In genomic region chr6:38950341-38950740, GRCm38 (mm10) we compare ENCODE assay signal across 13 mouse cellular contexts.
DNase-seq lines count a peak whose midpoint lies in the region; ATAC-seq and TF ChIP-seq lines count a peak whose summit lies in the region.
"Had no signal": no experiment of that assay in that cellular context is flagged by ENCODE, and none has a peak within 500 bp of the region (broad histone marks: within the 10 kb centered on the region; RNA-seq: fewer than 3 reads in every experiment).

No protein-coding gene starts in this region.

- H3K36me3 ChIP-seq in heart, embryonic 13.5 days: no peaks in the 10 kb centered on the region
- no peaks in the 10 kb centered on the region for H3K36me3 ChIP-seq in liver, embryonic 11.5 days (ENCODE audit: control insufficient read depth, insufficient read depth, low read length)
- peaks cover 44% of the 10 kb centered on the region for H3K36me3 ChIP-seq in macrophage (ENCODE audit: inconsistent target)
- H3K36me3 ChIP-seq: embryonic facial prominence, embryonic 13.5 days; G1E; midbrain, embryonic 10.5 days had no signal

- no peak for TF ChIP-seq CTCF in bone marrow macrophage, adult 2 months (IDR thresholded peaks at IDR 0.05; ENCODE audit: low read depth, low read length)

- peaks cover 77% of the 10 kb centered on the region for H3K79me2 ChIP-seq in macrophage (ENCODE audit: inconsistent target)

- DNase-seq in heart, adult 18-20 months: no peak
- no peak for DNase-seq in liver, embryonic 11.5 days (ENCODE audit: low spot score)
- no peak for DNase-seq in liver
- DNase-seq in thymus, postnatal 25 days: no peak
- DNase-seq in retina, postnatal 1 day: no peak
- DNase-seq: layer of hippocampus, postnatal 36 days had no signal

- H3K4me1 ChIP-seq in heart, embryonic 13.5 days: peaks cover 24% of the 10 kb centered on the region
- peaks cover 11% of the 10 kb centered on the region for H3K4me1 ChIP-seq in liver, embryonic 11.5 days (replicated peaks; ENCODE audit: control insufficient read depth, insufficient read depth, low read length)
- H3K4me1 ChIP-seq in bone marrow macrophage, adult 2 months (ENCODE audit: control insufficient read depth, insufficient read depth, low read length): peaks cover 35% of the 10 kb centered on the region
- H3K4me1 ChIP-seq: embryonic facial prominence, embryonic 13.5 days; midbrain, embryonic 10.5 days had no signal

- TF ChIP-seq POLR2A in bone marrow macrophage, adult 2 months (IDR thresholded peaks at IDR 0.05; ENCODE audit: borderline replicate concordance, low read depth, low read length): no peak

- no peak for ATAC-seq in heart, embryonic 13.5 days (ENCODE audit: extremely low read depth, insufficient number of reproducible peaks, low FRiP score, low TSS enrichment)
- no peak for ATAC-seq in liver, embryonic 11.5 days (replicated peaks; ENCODE audit: low FRiP score)
- ATAC-seq: forebrain, embryonic 13.5 days had no signal

- H3K9me3 ChIP-seq in heart, embryonic 13.5 days: no peaks in the 10 kb centered on the region
- H3K9me3 ChIP-seq in liver, embryonic 11.5 days (ENCODE audit: control insufficient read depth, low read length): no peaks in the 10 kb centered on the region
- H3K9me3 ChIP-seq: embryonic facial prominence, embryonic 13.5 days; forebrain, embryonic 13.5 days; midbrain, embryonic 10.5 days had no signal

- 13% methylated on average over 4 of the region's 4 CpGs for WGBS in heart, embryonic 13.5 days
- WGBS in liver, embryonic 11.5 days: 22% methylated on average over 4 of the region's 4 CpGs
- 1% methylated on average over 4 of the region's 4 CpGs for WGBS in macrophage (ENCODE audit: missing documents)

- peak overlapping the region; percentile 14 for H3K4me2 ChIP-seq in heart, embryonic 13.5 days
- no peak overlapping the region for H3K4me2 ChIP-seq in liver, embryonic 11.5 days
- H3K4me2 ChIP-seq: embryonic facial prominence, embryonic 13.5 days; forebrain, embryonic 13.5 days had no signal

- H3K27ac ChIP-seq in heart, embryonic 13.5 days (replicated peaks): peak overlapping the region; percentile 81
- H3K27ac ChIP-seq in liver, embryonic 11.5 days (ENCODE audit: low read depth, low read length): peak overlapping the region; percentile 66; the same call in 1 of the 2 replicates
- H3K27ac ChIP-seq in bone marrow macrophage, adult 2 months (ENCODE audit: insufficient read depth, low read depth, low read length): peak overlapping the region; percentile 88
- peak overlapping the region; percentile 93 for H3K27ac ChIP-seq in macrophage
- H3K27ac ChIP-seq: embryonic facial prominence, embryonic 13.5 days; forebrain, embryonic 13.5 days; midbrain, embryonic 10.5 days had no signal

- H3K4me3 ChIP-seq in heart, embryonic 13.5 days: no peak overlapping the region
- H3K4me3 ChIP-seq in liver, embryonic 11.5 days (ENCODE audit: low read depth, low read length): no peak overlapping the region
- H3K4me3 ChIP-seq in bone marrow macrophage, adult 2 months (ENCODE audit: insufficient read depth, low read length): no peak overlapping the region
- H3K4me3 ChIP-seq in macrophage (ENCODE audit: inconsistent target): no peak overlapping the region
- H3K4me3 ChIP-seq: embryonic facial prominence, embryonic 13.5 days; forebrain, embryonic 13.5 days; midbrain, embryonic 10.5 days had no signal

- H3K27me3 ChIP-seq in heart, embryonic 13.5 days (replicated peaks): no peaks in the 10 kb centered on the region
- no peaks in the 10 kb centered on the region for H3K27me3 ChIP-seq in liver, embryonic 11.5 days (replicated peaks; ENCODE audit: control insufficient read depth, insufficient read depth, low read length)
- H3K27me3 ChIP-seq: embryonic facial prominence, embryonic 13.5 days; forebrain, embryonic 13.5 days had no signal

- no peak overlapping the region; the same call in 1 of the 2 replicates for H3K9ac ChIP-seq in heart, embryonic 13.5 days
- no peak overlapping the region for H3K9ac ChIP-seq in liver, embryonic 11.5 days (ENCODE audit: low read depth, low read length)
- H3K9ac ChIP-seq: embryonic facial prominence, embryonic 13.5 days; forebrain, embryonic 13.5 days had no signal
